Mouse (Mus musculus) kidney, adult 2 months (tissue): ENCODE measurements around the gene Rabif.
"Not testable (repeated sequence)": the region's sequence is repeated elsewhere in the genome, so short reads cannot be mapped to it uniquely, and the experiment has no call there.

Experiments used
- CTCF ChIP-seq: fragments of 200-500 bp; conservative IDR thresholded peaks from 2 replicates; pipeline ENCODE4 v1.5.1; 2011; ENCODE audit warnings: low read depth, mild to moderate bottlenecking, control low read depth, low read length, moderate library complexity, mixed read lengths; ENCODE audit not compliant: insufficient read depth, insufficient read length
- POLR2A ChIP-seq: fragments of 200-500 bp; IDR thresholded peaks from one replicate; pipeline ENCODE4 v1.6.1; 2011; ENCODE audit warnings: low read depth, low read length, control low read depth

DNA sequence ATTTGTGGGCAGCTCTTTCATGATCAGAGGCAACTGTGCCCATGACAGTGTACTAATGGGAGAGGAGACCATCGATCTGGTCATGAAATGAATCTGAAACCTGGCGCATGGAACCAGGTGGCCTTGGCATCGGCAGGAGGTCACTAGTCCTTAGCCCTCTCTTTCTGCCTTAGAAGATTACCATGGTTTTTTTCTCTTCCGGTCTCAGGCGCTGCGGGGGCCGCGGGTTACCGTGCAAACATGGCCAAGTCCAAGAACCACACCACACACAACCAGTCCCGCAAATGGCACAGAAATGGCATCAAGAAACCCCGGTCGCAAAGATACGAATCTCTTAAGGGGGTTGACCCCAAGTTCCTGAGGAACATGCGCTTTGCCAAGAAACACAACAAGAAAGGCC lies 23.4 kb downstream of the Rabif start:
- TF ChIP-seq CTCF, POLR2A: not testable (repeated sequence)
